Mouse (Mus musculus) heart, embryonic 14.5 days (tissue): ENCODE data around the gene Gm9922. TPM values are rescaled to one million over a fixed set of nuclear protein-coding genes. Genes with fewer than 3 reads are reported as not detected.

Source experiments
- ATAC-seq: fragments of 200-750 bp; cut with Nextera tagmentation; 2 replicates; pipeline ENCODE4 v1.8.0; 2017; ENCODE audit warnings: low read depth, moderate TSS enrichment; ENCODE audit not compliant: insufficient number of reproducible peaks, insufficient read depth, low FRiP score
- H3K27ac ChIP-seq, 2 experiments: fragments of 200-500 bp in 1 of 2; fragments of 300-500 bp in 1 of 2; sonication (generic) in 1 of 2; replicated peaks in 1 of 2; 2 replicates each; pipeline ENCODE4 v1.5.1; 2012 to 2014; ENCODE audit warnings: low read depth in 2 of 2, low read length in 2 of 2, control low read depth in 1 of 2, mild to moderate bottlenecking in 1 of 2, mixed read lengths in 1 of 2; ENCODE audit not compliant: control insufficient read depth in 1 of 2, insufficient read depth in 1 of 2
- H3K27me3 ChIP-seq: fragments of 300-500 bp; sonication (generic); 2 replicates; pipeline ENCODE4 v1.6.1; 2014; ENCODE audit warnings: mild to moderate bottlenecking, low read length, control low read depth; ENCODE audit not compliant: control insufficient read depth, insufficient read depth
- H3K36me3 ChIP-seq: fragments of 300-500 bp; sonication (generic); 2 replicates; pipeline ENCODE4 v1.6.1; 2014; ENCODE audit warnings: mild to moderate bottlenecking, control low read depth, low read length, mixed read lengths; ENCODE audit not compliant: control insufficient read depth, insufficient read depth
- H3K4me1 ChIP-seq, 2 experiments: fragments of 200-500 bp in 1 of 2; fragments of 300-500 bp in 1 of 2; sonication (generic) in 1 of 2; 2 replicates each; pipeline ENCODE4 v1.6.1; 2012 to 2014; ENCODE audit warnings: low read length in 2 of 2, control low read depth in 1 of 2, mixed read lengths in 1 of 2; ENCODE audit not compliant: control insufficient read depth in 2 of 2, insufficient read depth in 2 of 2
- H3K4me2 ChIP-seq: fragments of 300-500 bp; sonication (generic); 2 replicates; pipeline ENCODE4 v1.6.1; 2014; ENCODE audit warnings: mild to moderate bottlenecking, low read length
- H3K4me3 ChIP-seq, 2 experiments: fragments of 200-500 bp in 1 of 2; fragments of 300-500 bp in 1 of 2; sonication (generic) in 1 of 2; 2 replicates each; pipeline ENCODE4 v1.5.1; 2012 to 2014; ENCODE audit warnings: low read length in 2 of 2, mild to moderate bottlenecking in 2 of 2, control low read depth in 1 of 2, low read depth in 1 of 2, moderate library complexity in 1 of 2; ENCODE audit not compliant: control insufficient read depth in 1 of 2, insufficient read depth in 1 of 2
- H3K9ac ChIP-seq: fragments of 300-500 bp; sonication (generic); 2 replicates; pipeline ENCODE4 v1.6.1; 2014; ENCODE audit warnings: mild to moderate bottlenecking, low read length
- H3K9me3 ChIP-seq: fragments of 300-500 bp; sonication (generic); 2 replicates; pipeline ENCODE4 v1.6.1; 2016; ENCODE audit warnings: low read length, control low read depth; ENCODE audit not compliant: control insufficient read depth
- WGBS: fragments of 180-500 bp; shearing (Covaris S2); extraction: QIAGEN DNeasy Blood & Tissue Kit; methylation state at CpG from one replicate; pipeline ENCODE4 v1.1.7; 2014; 5-methylcytosine and 5-hydroxymethylcytosine counted together
- polyA plus RNA-seq: library from polyadenylated mRNA; unstranded; fragments of >200 nt; fragmentation: Nextera tagmentation; extraction: Ambion mirVana; gene quantifications from 2 replicates; pipeline ENCODE4 v1.2.1, GENCODE M21; 2014

Gene Gm9922
- polyA plus RNA-seq, 1 experiment from 2014 or later, result 5.3 TPM

GRCm38 (mm10) chr14:101763762-101764295, 34.2 kb upstream of the Gm9922 start:
- Histone ChIP-seq H3K27ac (no peak overlapping the region), H3K36me3 (no peaks in the 10 kb centered on the region), H3K4me1 (no peaks in the 10 kb centered on the region), H3K9ac (no peak overlapping the region), H3K4me2 (no peak overlapping the region), H3K4me3 (no peak overlapping the region), H3K9me3 (no peaks in the 10 kb centered on the region), H3K27me3 (no peaks in the 10 kb centered on the region)
- ATAC-seq, result no peak
- WGBS, result 28% methylated on average over 3 of the region's 3 CpGs

DNA sequence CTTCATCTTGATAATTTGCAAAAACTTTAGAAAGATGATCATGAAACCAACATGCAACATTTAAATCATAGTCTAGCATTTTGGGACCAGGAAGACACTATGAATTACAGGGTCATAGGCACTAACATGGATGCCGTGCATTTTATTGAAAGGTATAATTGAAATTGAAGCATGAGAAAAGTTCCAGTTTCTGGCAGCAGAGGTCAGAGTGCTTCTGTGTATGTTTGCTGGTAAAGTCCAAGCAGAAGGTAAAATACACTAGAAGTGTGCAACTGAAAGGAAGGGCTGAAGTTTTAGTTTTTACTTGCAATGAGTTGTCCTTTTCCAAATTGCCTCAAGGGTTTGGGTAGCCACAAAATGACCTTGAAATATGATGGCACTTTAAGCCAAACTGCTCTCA, 32.7 kb upstream of the Gm9922 start:
- 41% methylated on average over 1 of the region's 1 CpGs for WGBS
- no peak overlapping the region for H3K27ac ChIP-seq
- H3K27me3 ChIP-seq, result no peaks in the 10 kb centered on the region
- ATAC-seq, result no peak
- no peak overlapping the region for H3K9ac ChIP-seq
- H3K9me3 ChIP-seq, result no peaks in the 10 kb centered on the region
- H3K4me1 ChIP-seq, result no peaks in the 10 kb centered on the region
- H3K36me3 ChIP-seq, result no peaks in the 10 kb centered on the region
- no peak overlapping the region for H3K4me3 ChIP-seq
- H3K4me2 ChIP-seq, result no peak overlapping the region

DNA sequence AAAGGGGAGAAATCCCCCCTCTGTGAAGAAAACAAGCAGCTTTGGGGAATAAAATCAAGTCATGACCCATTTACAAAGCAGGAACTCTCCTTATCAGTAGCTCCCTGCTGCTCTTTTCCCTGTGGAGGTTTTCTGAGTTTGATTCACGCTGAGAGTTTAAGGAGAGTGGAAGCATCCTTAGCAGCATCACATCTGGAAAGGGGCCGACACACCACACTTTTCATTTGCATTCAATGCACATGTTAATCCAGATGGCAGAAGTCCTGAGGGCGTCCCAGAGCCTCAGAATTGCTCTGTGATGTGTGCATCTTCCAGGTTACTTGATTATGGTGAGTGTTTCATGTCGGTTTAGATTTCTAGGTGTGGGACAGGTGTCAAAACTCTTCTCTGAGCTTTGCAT, 25.8 kb upstream of the Gm9922 start:
- H3K4me2 ChIP-seq, result no peak overlapping the region
- WGBS, result 42% methylated on average over 4 of the region's 4 CpGs
- no peak overlapping the region for H3K9ac ChIP-seq
- H3K9me3 ChIP-seq, result no peaks in the 10 kb centered on the region
- no peak overlapping the region for H3K27ac ChIP-seq
- no peaks in the 10 kb centered on the region for H3K36me3 ChIP-seq
- no peak for ATAC-seq
- no peak overlapping the region for H3K4me3 ChIP-seq
- no peaks in the 10 kb centered on the region for H3K27me3 ChIP-seq
- H3K4me1 ChIP-seq, result no peaks in the 10 kb centered on the region

GRCm38 (mm10) chr14:101750910-101751309, 21.3 kb upstream of the Gm9922 start:
- Histone ChIP-seq H3K27ac (no peak overlapping the region), H3K36me3 (no peaks in the 10 kb centered on the region), H3K27me3 (no peaks in the 10 kb centered on the region), H3K4me2 (no peak overlapping the region), H3K9ac (no peak overlapping the region), H3K9me3 (no peaks in the 10 kb centered on the region), H3K4me1 (0 out of 4 replicates have a peak, but pooled peaks cover 0 to 2% of the 10 kb centered on the region in 2 experiments), H3K4me3 (no peak overlapping the region)
- 89% methylated on average over 4 of the region's 4 CpGs for WGBS
- no peak for ATAC-seq

DNA sequence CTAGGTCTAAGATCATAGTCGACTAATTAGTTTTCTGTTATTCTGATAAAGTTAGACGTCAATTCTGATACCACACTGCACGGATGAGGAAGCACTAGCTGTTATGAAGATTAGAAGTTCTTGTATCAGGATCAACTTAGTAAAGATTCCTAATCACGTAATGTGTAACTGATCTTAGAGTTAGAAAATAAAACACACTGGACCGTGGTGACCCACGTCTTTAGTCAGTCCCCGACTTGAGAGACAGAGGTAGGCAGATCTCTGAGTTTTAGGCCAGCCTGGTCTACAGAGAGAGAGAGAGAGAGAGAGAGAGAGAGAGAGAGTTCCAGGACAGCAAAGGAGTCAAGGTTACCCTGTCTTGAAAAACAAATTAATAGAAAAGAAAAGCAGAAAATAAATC, 18.8 kb upstream of the Gm9922 start:
- no peaks in the 10 kb centered on the region for H3K36me3 ChIP-seq
- H3K27ac ChIP-seq, result no peak overlapping the region
- ATAC-seq, result no peak
- H3K27me3 ChIP-seq, result no peaks in the 10 kb centered on the region
- H3K4me2 ChIP-seq, result no peak overlapping the region
- H3K4me1 ChIP-seq, result 0 out of 4 replicates have a peak, but pooled peaks cover 0 to 2% of the 10 kb centered on the region in 2 experiments
- WGBS, result 80% methylated on average over 7 of the region's 7 CpGs
- no peak overlapping the region for H3K4me3 ChIP-seq
- H3K9ac ChIP-seq, result no peak overlapping the region
- no peaks in the 10 kb centered on the region for H3K9me3 ChIP-seq

DNA sequence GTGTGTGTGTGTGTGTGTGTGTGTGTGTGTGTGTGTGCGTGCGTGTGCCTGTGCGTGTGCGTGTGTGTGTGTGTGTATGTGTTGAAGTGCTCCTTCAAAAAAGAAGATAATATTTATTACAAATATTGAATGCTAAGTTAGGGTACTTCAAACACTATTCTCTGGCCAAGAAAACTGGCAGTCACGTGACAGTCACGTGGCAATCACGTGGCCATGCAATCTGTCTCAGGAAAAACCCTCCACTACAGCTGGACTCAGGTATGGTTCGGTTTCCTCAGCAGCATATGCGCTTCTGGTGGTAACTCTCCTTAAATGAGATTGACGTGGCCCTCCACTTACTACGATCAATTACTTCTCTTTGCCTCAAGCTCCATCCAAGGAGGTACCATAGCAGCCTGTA, 18.2 kb upstream of the Gm9922 start:
- Histone ChIP-seq H3K9me3 (no peaks in the 10 kb centered on the region), H3K4me3 (no peak overlapping the region), H3K4me1 (0 out of 4 replicates have a peak, but pooled peaks cover 0 to 2% of the 10 kb centered on the region in 2 experiments), H3K27me3 (no peaks in the 10 kb centered on the region), H3K36me3 (no peaks in the 10 kb centered on the region), H3K4me2 (no peak overlapping the region), H3K9ac (no peak overlapping the region), H3K27ac (no peak overlapping the region)
- whole genome bisulfite sequencing, result 93% methylated on average over 11 of the region's 11 CpGs
- ATAC-seq, result no peak

GRCm38 (mm10) chr14:101746635-101747034, 17.0 kb upstream of the Gm9922 start:
- Histone ChIP-seq H3K4me2 (no peak overlapping the region), H3K9me3 (no peaks in the 10 kb centered on the region), H3K4me1 (0 out of 4 replicates have a peak, but pooled peaks cover 0 to 2% of the 10 kb centered on the region in 2 experiments), H3K27ac (peak overlapping the region in 1 of 2 experiments; percentile 16; a peak in 1 of 4 replicates), H3K4me3 (no peak overlapping the region), H3K27me3 (no peaks in the 10 kb centered on the region), H3K36me3 (no peaks in the 10 kb centered on the region), H3K9ac (no peak overlapping the region)
- 74% methylated on average over 3 of the region's 3 CpGs for WGBS
- no peak for ATAC-seq

- H3K4me3 ChIP-seq, result no peak overlapping the region
- peaks cover 0 to 6% of the 10 kb centered on the region in 2 experiments; a peak in 3 of 4 replicates for H3K4me1 ChIP-seq
- no peak for ATAC-seq
- no peak overlapping the region for H3K9ac ChIP-seq
- no peaks in the 10 kb centered on the region for H3K9me3 ChIP-seq
- no peak overlapping the region for H3K27ac ChIP-seq
- H3K27me3 ChIP-seq, result no peaks in the 10 kb centered on the region
- 83% methylated on average over 4 of the region's 4 CpGs for whole genome bisulfite sequencing
- H3K36me3 ChIP-seq, result no peaks in the 10 kb centered on the region
- H3K4me2 ChIP-seq, result no peak overlapping the region
Measured at GRCm38 (mm10) chr14:101737501-101737900, 7.9 kb upstream of the Gm9922 start.
